Mouse (Mus musculus): ENCODE data around the gene Hspb8.

DNA sequence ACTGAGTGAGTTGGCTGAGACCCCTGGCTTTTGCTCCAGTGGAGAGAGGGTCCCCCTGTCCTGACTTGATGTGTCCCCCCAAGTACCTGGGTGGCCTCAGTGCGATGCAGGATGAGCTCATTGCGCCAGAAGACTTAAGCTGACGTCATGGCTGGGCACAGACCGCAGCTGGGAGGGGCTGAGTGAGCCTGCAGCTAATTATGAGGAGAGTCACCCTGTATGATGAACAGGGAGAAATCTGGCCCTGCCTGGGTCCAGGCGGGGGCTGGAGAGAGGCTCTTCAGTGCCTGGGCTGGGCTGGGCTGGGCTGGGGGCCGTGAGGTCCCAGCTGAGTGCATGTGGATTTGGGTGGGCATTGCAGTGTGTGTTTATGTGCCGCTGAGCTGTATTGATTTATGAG lies 2.6 kb upstream of the Hspb8 start:
- no peak for TF ChIP-seq CTCF (IDR thresholded peaks at IDR 0.05; ENCODE audit: low read depth)
- no peak for TF ChIP-seq EP300 (optimal IDR thresholded peaks at IDR 0.05)
